Mouse (Mus musculus): ENCODE measurements around the gene Sh3pxd2b.

Sh3pxd2b gene

DNA sequence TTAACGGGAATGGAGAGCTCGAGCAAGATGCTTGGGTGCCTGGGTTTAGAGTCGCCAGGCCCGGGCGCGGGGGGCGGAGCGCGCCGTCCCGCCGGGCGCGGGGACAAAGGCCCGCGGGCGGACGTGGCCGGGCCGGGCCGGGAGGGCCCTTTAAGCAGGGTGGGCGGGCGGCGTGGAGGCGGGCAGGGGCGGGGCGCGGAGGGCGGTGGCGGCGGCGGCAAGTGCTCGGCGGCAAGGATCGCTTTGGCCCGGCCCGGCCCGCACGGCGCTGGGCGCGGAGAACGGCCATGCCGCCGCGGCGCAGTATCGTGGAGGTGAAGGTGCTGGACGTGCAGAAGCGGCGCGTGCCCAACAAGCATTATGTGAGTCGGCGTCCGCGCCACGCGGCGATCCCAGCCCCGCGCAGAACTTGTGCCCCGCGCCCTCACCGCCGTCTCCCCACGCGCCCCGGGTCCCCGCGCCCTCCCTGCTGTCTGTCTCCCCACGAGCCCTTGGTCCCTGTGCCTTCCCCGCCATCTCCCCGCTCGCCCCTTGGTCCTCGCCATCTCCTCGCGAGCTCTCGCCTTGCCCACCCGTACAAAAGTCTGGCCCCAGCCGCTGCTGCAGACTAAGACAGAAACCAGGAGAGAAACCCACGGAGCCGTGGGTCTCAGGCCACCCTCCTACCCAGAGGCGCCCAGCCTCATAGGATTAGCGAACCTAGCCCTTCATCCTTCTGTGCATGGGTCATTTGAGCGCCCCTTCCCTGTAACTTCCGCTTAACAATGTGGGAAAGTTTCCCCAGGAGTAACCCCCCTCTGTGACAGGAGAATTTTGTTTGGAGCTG, at the start of gene Sh3pxd2b:
Gene Sh3pxd2b (plus strand): TSS at position 214 of the 826 bp plus-strand sequence.
- no peak for DNase-seq (ENCODE audit: low spot score in 2 of 2)

DNA sequence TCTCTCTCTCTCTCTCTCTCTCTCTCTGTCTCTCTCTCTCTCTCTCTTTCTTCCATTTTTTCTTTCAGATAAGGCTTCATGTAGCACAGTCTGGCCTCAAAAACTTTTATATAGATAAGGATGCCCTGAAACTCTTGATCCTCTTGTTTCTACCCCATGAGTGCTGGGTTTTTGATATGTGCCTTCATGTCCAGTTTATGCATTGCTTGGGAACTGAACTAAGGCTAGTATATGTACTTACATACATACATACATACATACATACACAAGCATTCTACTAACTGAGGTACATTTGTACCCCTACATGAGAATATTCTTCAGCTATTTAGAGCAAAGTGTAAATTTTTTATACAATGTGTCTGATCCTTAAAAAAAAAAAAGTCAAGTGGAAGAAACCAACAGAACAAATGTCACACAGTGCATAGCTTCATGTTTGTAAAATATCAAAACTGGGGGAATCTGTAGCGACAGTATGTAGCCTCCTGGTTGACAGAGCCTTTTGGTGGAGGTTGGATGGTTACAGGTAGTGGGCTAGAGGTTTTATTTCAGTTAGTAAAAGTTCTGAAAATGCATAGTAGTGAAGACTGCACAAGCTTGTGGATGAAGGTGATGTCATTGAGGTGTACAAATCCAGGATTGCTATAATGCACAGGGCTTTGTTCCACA, 49.6 kb upstream of the Sh3pxd2b start:
- DNase-seq (ENCODE audit: low spot score in 2 of 2), result no peak

GRCm38 (mm10) chr11:32298532-32298918, 49.1 kb upstream of the Sh3pxd2b start:
- DNase-seq (ENCODE audit: low spot score in 2 of 2), result peak in 1 of 2 experiments; percentile 27

GRCm38 (mm10) chr11:32299865-32300264, 47.8 kb upstream of the Sh3pxd2b start, which contains the start of gene Hbq1a:
TSS of gene Hbq1a (plus strand) at chr11:32300069.
- peak; percentile 18 to 59 for DNase-seq (ENCODE audit: low spot score in 2 of 2)

GRCm38 (mm10) chr11:32300279-32301267, 47.0 kb upstream of the Sh3pxd2b start:
- DNase-seq (ENCODE audit: low spot score in 2 of 2), result no peak

GRCm38 (mm10) chr11:32301506-32301905, 46.1 kb upstream of the Sh3pxd2b start:
- no peak for DNase-seq (ENCODE audit: low spot score in 2 of 2)

DNA sequence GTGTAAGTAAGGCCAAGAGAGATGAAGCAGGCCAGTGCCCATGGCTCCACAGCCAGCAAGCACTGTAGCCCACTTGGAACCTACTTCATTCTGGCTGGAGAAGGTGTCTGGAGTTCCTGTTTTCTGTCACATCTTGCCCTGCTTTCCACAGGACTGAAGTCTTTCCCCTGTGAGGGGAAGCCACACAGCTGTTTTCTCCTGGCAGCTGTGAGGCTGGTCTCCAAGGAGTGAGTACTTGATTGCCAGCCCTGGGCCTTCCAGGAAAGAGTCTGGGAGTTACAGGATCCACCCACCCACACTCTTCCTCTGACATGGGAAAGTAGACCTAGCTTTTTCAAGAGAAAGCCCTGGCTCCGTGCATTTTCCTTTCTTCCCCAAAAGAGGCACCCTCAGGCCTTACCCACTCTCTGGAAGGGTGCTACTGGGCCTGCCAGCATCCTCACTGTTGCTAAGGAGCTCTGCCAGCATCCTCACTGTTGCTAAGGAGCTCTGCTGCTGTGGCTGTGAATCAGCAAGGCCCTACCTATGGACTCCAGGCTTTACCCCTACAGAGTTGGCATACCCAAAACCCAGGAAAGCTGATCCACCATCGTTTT, 44.7 kb upstream of the Sh3pxd2b start:
- DNase-seq (ENCODE audit: low spot score in 2 of 2), result no peak

DNA sequence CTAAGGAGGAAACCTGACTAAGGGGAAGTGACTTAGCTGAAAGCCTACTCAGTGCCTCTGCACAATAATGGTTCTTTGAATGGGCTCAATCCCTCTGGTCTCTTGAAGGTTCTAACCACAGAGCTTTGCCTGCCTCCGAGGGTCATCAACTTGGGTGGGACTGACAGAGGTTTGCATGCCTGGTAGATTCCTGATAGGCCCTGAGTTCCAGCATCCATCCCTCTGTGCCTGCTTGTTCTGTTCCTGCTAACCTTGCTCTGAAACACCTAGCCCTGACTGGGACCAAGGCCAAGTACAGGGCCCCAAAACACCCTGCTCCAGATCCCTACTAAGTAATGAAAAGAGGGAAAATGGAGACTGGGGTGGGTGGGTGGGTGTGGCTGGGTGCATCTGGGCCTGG, 44.2 kb upstream of the Sh3pxd2b start:
- DNase-seq (ENCODE audit: low spot score in 2 of 2), result no peak

DNA sequence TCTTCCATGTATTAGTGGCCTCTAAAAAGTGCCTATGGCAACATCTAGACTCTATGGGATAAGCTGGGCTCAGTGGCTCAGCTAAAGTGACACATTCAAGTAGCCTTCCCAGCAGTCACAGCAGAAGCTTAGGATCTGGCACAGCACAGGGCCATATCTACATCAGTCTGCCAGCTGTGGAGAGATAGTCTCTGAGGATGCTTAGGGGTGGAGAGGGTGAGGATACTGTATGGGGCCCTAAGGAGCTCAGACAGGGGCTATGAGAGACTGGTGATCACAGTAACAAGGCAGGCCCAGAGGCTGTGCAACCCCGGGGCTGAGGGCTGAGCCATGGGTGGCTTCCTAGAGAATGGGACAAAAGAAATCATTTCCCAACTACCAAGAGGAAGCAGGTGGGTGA, 40.6 kb upstream of the Sh3pxd2b start:
- no peak for DNase-seq (ENCODE audit: low spot score in 2 of 2)

- DNase-seq (ENCODE audit: low spot score in 2 of 2), result no peak
Observed at GRCm38 (mm10) chr11:32309446-32309845, 38.2 kb upstream of the Sh3pxd2b start.

DNA sequence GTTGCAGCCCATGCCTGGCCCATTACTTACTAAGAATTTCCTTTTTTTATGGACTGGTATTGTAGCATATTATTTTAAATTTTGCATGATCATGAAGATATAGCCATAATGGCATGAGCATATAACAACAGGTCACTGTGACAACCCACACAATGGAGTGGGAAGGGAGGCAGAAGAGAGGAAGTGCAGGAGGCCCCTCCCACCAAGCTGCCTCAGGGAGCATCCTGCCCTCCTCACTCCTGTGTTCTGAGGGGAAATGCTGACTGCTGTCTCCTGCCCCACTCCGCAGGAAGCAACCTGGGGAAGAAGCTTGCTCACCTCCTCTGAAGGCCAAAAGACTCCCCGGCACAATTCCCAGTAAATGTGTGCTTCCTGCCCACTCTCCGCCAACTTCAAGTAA, 37.7 kb upstream of the Sh3pxd2b start:
- no peak for DNase-seq (ENCODE audit: low spot score in 2 of 2)

DNA sequence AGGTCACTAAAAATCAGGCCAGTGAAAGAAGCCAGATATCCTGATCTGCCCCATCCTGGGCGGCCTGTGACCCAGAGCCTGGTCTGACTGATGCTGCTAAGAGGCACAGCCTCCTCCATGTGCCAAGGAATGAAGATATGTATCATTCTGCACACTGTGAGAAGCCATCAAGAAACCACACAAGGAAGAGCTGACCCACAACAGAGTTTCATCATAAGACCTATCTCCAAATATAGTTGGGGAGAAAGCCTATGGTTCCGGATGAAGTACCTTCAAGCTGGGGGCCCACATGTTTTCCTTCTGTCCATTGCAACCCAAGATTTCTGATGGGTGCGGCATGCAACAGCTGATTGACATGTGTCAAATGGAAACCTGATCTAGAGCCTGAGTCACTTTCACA, 31.6 kb upstream of the Sh3pxd2b start:
- DNase-seq (ENCODE audit: low spot score in 2 of 2), result no peak

DNA sequence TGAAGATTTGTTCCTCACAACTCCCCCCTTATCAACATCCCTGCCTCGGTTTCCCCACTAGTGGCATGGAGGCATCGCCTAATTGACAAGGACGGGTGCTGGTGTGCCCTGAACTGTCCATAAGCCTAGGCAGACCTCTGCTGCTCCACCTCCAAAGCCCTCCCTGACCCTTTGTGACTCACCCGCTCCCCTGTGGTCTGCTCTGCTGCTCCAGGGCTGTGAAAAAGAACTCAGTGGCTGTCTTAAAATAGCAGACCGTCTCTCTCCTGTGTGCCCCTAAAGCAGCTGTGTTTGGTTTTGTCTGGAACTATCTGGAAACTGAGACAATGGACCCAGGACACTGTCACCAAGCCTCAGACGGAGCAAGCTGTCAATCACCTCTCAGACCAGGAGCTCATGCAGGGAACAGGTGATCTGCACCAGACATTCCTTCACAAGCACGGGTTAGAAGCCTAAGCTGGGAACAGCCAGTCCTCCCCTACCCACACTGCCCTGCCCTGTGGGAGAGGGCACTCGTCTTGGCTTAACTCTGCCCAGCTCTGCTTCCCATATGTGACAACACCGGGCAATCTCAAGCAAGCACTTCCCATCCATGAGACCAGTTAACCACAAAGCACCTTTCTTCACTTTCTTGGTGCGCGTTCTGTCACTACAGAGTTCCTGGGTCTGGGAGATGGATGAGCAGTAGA, 27.0 kb upstream of the Sh3pxd2b start:
- DNase-seq (ENCODE audit: low spot score in 2 of 2), result no peak

- peak; percentile 45 to 62 for DNase-seq (ENCODE audit: low spot score in 2 of 2)
Observed at GRCm38 (mm10) chr11:32321196-32321565, 26.4 kb upstream of the Sh3pxd2b start.

DNA sequence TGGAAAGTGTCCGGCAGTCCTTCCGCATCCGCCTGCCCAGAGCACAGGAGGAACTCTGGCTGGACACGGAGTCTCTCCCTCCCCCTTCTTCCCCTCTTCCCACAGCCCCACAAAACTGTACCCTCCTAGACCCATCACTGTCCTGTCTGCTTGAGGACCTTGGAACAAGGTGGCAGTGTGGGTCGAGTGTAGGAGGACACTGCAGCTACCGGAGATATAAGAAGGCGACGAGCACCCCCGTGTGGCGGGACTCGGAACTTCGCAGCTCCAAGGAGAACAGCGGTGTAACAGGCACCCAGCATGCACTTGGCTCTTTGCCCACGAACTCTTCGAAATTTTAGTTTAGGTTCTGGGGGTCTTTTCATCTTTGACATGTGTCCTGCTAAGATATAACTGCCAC, 23.0 kb upstream of the Sh3pxd2b start:
- peak; percentile 60 to 71 for DNase-seq (ENCODE audit: low spot score in 2 of 2)

DNA sequence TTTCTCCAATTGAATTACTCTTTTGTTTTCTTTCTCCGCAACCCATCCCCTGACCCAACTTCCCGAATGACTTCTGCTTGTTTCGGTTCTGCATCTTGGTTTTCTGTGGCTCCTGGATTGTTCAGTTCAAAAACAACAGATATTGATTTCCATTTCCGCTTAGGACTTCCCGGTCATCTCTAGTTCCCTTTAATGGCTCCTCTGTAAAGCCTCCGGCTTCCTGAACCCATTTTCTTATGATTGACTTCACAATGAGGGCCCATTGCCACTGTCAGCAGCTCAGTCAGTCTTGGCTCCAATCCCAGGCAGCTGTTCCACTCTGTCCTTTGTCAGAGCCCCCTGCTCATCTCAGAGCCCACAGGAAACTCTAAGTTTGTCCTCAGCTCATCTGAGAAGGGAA, 16.5 kb upstream of the Sh3pxd2b start:
- peak in 1 of 2 experiments; percentile 15 for DNase-seq (ENCODE audit: low spot score in 2 of 2)

- DNase-seq (ENCODE audit: low spot score in 2 of 2), result no peak
Observed at GRCm38 (mm10) chr11:32331861-32332260, 15.8 kb upstream of the Sh3pxd2b start.

GRCm38 (mm10) chr11:32333235-32333634, 14.4 kb upstream of the Sh3pxd2b start:
- DNase-seq (ENCODE audit: low spot score in 2 of 2), result no peak

- DNase-seq (ENCODE audit: low spot score in 2 of 2), result no peak
Observed at GRCm38 (mm10) chr11:32336435-32336907, 11.1 kb upstream of the Sh3pxd2b start.

- DNase-seq (ENCODE audit: low spot score in 2 of 2), result no peak
Observed at GRCm38 (mm10) chr11:32339131-32339531, 8.5 kb upstream of the Sh3pxd2b start.
